Mouse (Mus musculus): Measurements from ENCODE around the gene Kmt5a. TPM values are rescaled to one million over a fixed set of nuclear protein-coding genes. Genes with fewer than 3 reads are reported as not detected.

Gene Kmt5a
- polyA plus RNA-seq, 1 experiment from 2014 or later = 102 TPM

Small RNA genes lying within 50 kb of the gene (microRNA-seq; reads per million reads assigned to microRNA genes)
- gene Gm27486 (ENCODE audit: borderline number of aligned reads) = not detected

Other genes starting within 250 kb of the Kmt5a start
- 3.4 and 3.5 TPM in 2 replicates for gene Pitpnm2, start 190.2 kb upstream of the Kmt5a start, polyA plus RNA-seq (2014; fragmentation: Nextera tagmentation; extraction: Ambion mirVana)
- gene Mphosph9, start 112.0 kb upstream of the Kmt5a start, polyA plus RNA-seq (2014; fragmentation: Nextera tagmentation; extraction: Ambion mirVana) = 14.7 and 17.4 TPM in 2 replicates
- 14.7 and 15.8 TPM in 2 replicates for gene 2810006K23Rik, start 111.8 kb upstream of the Kmt5a start, polyA plus RNA-seq (2014; fragmentation: Nextera tagmentation; extraction: Ambion mirVana)
- gene Cdk2ap1, start 76.8 kb upstream of the Kmt5a start, polyA plus RNA-seq (2014; fragmentation: Nextera tagmentation; extraction: Ambion mirVana) = 189 and 410 TPM in 2 replicates
- gene Sbno1, start 13.9 kb upstream of the Kmt5a start, polyA plus RNA-seq (2014; fragmentation: Nextera tagmentation; extraction: Ambion mirVana) = 74.5 and 75.1 TPM in 2 replicates
- gene Rilpl2, start 38.4 kb downstream of the Kmt5a start, polyA plus RNA-seq (2014; fragmentation: Nextera tagmentation; extraction: Ambion mirVana) = 28.0 and 28.2 TPM in 2 replicates
- 12.3 and 13.9 TPM in 2 replicates for gene Snrnp35, start 43.2 kb downstream of the Kmt5a start, polyA plus RNA-seq (2014; fragmentation: Nextera tagmentation; extraction: Ambion mirVana)
- 26.2 and 29.7 TPM in 2 replicates for gene Rilpl1, start 91.5 kb downstream of the Kmt5a start, polyA plus RNA-seq (2014; fragmentation: Nextera tagmentation; extraction: Ambion mirVana)
- 533 and 564 TPM in 2 replicates for gene Tmed2, start 100.8 kb downstream of the Kmt5a start, polyA plus RNA-seq (2014; fragmentation: Nextera tagmentation; extraction: Ambion mirVana)
- gene Ddx55, start 112.9 kb downstream of the Kmt5a start, polyA plus RNA-seq (2014; fragmentation: Nextera tagmentation; extraction: Ambion mirVana) = 12.1 and 12.6 TPM in 2 replicates
- gene Eif2b1, start 139.2 kb downstream of the Kmt5a start, polyA plus RNA-seq (2014; fragmentation: Nextera tagmentation; extraction: Ambion mirVana) = 92.2 and 95.1 TPM in 2 replicates
- 81.5 and 90.1 TPM in 2 replicates for gene Gtf2h3, start 139.2 kb downstream of the Kmt5a start, polyA plus RNA-seq (2014; fragmentation: Nextera tagmentation; extraction: Ambion mirVana)
- gene Atp6v0a2, start 188.6 kb downstream of the Kmt5a start, polyA plus RNA-seq (2014; fragmentation: Nextera tagmentation; extraction: Ambion mirVana) = 40.0 and 40.4 TPM in 2 replicates